Comparison of ENCODE assay signal across 15 mouse cellular contexts in genomic region chr9:42005101-42005500, GRCm38 (mm10).
A peak's percentile ranks its signal among the peaks of the same experiment; 100 is the strongest.
DNase-seq lines count a peak whose midpoint lies in the region; ATAC-seq lines count a peak whose summit lies in the region.
"Had no signal": no experiment of that assay in that cellular context is flagged by ENCODE, and none has a peak within 500 bp of the region (broad histone marks: within the 10 kb centered on the region; RNA-seq: fewer than 3 reads in every experiment).

No protein-coding gene starts in this region.

- intact Hi-C loops in left cerebral cortex, postnatal 10 days (cut with DNase I): no loop called here

- H3K9me3 ChIP-seq in midbrain, embryonic 11.5 days (ENCODE audit: control insufficient read depth, low read length): no peaks in the 10 kb centered on the region
- H3K9me3 ChIP-seq in midbrain, embryonic 14.5 days (ENCODE audit: control insufficient read depth, low read length): no peaks in the 10 kb centered on the region
- H3K9me3 ChIP-seq in embryonic facial prominence, embryonic 13.5 days: no peaks in the 10 kb centered on the region
- H3K9me3 ChIP-seq in neural tube, embryonic 11.5 days (ENCODE audit: control insufficient read depth, low read length): no peaks in the 10 kb centered on the region
- H3K9me3 ChIP-seq: forebrain, embryonic 15.5 days; lung, embryonic 15.5 days had no signal

- no peaks in the 10 kb centered on the region for H3K4me1 ChIP-seq in midbrain, embryonic 11.5 days (ENCODE audit: control insufficient read depth, insufficient read depth, low read length)
- no peaks in the 10 kb centered on the region for H3K4me1 ChIP-seq in midbrain, embryonic 14.5 days (ENCODE audit: control insufficient read depth, insufficient read depth, low read length)
- H3K4me1 ChIP-seq in embryonic facial prominence, embryonic 13.5 days: peaks cover 11% of the 10 kb centered on the region
- H3K4me1 ChIP-seq in neural tube, embryonic 11.5 days (ENCODE audit: control insufficient read depth, insufficient read depth, low read length): no peaks in the 10 kb centered on the region
- H3K4me1 ChIP-seq: lung, embryonic 15.5 days had no signal

- peak; percentile 27 for DNase-seq in adrenal gland, postnatal 10 days
- no peak for DNase-seq in adrenal gland, adult (ENCODE audit: inconsistent age in 2 of 2, low spot score in 1 of 2)
- peak; percentile 60 for DNase-seq in midbrain, embryonic 11.5 days (ENCODE audit: low spot score, missing footprints)
- DNase-seq in midbrain, embryonic 14.5 days: no peak
- DNase-seq in neural tube, embryonic 11.5 days (ENCODE audit: low spot score): peak; percentile 21
- no peak for DNase-seq in spleen, postnatal 14 days (ENCODE audit: low spot score in 2 of 2)
- DNase-seq in left cerebral cortex, postnatal 10 days (ENCODE audit: extremely low spot score in 1 of 2, low spot score in 2 of 2): no peak
- DNase-seq: gastrocnemius, adult 2 months; heart, postnatal 36 days; right cerebral cortex, postnatal 4 days; thymus, postnatal 14 days had no signal

- no peak overlapping the region for H3K27ac ChIP-seq in midbrain, embryonic 11.5 days (ENCODE audit: low read depth, low read length)
- H3K27ac ChIP-seq in midbrain, embryonic 14.5 days (replicated peaks; ENCODE audit: low read depth, low read length): no peak overlapping the region
- H3K27ac ChIP-seq in embryonic facial prominence, embryonic 13.5 days: peak overlapping the region; percentile 34; the same call in 1 of the 2 replicates
- H3K27ac ChIP-seq in neural tube, embryonic 11.5 days (ENCODE audit: low read depth, low read length): no peak overlapping the region
- H3K27ac ChIP-seq: forebrain, embryonic 15.5 days; gastrocnemius, adult 2 months; kidney, postnatal 0 days; lung, embryonic 15.5 days had no signal

- H3K9ac ChIP-seq in midbrain, embryonic 11.5 days (ENCODE audit: low read length): no peak overlapping the region
- no peak overlapping the region for H3K9ac ChIP-seq in midbrain, embryonic 14.5 days (replicated peaks; ENCODE audit: low read length)
- H3K9ac ChIP-seq in embryonic facial prominence, embryonic 13.5 days: no peak overlapping the region
- H3K9ac ChIP-seq in neural tube, embryonic 11.5 days (ENCODE audit: low read length): no peak overlapping the region
- H3K9ac ChIP-seq: forebrain, embryonic 15.5 days; lung, embryonic 15.5 days had no signal

- no peaks in the 10 kb centered on the region for H3K36me3 ChIP-seq in midbrain, embryonic 11.5 days (ENCODE audit: control insufficient read depth, insufficient read depth, low read length)
- no peaks in the 10 kb centered on the region for H3K36me3 ChIP-seq in midbrain, embryonic 14.5 days (ENCODE audit: control insufficient read depth, insufficient read depth, low read length)
- H3K36me3 ChIP-seq in embryonic facial prominence, embryonic 13.5 days: peaks cover 22% of the 10 kb centered on the region
- H3K36me3 ChIP-seq in neural tube, embryonic 11.5 days (ENCODE audit: control insufficient read depth, insufficient read depth, low read length): no peaks in the 10 kb centered on the region
- H3K36me3 ChIP-seq: forebrain, embryonic 15.5 days had no signal

- 78% methylated on average over 8 of the region's 8 CpGs for WGBS in midbrain, embryonic 11.5 days
- WGBS in midbrain, embryonic 14.5 days: 85% methylated on average over 8 of the region's 8 CpGs
- 12% methylated on average over 8 of the region's 8 CpGs for WGBS in embryonic facial prominence, embryonic 13.5 days
- WGBS in neural tube, embryonic 11.5 days: 52% methylated on average over 8 of the region's 8 CpGs

- no peak overlapping the region for H3K4me3 ChIP-seq in midbrain, embryonic 11.5 days (ENCODE audit: low read depth, low read length)
- H3K4me3 ChIP-seq in midbrain, embryonic 14.5 days (replicated peaks; ENCODE audit: low read depth, low read length): no peak overlapping the region
- H3K4me3 ChIP-seq in embryonic facial prominence, embryonic 13.5 days: no peak overlapping the region
- H3K4me3 ChIP-seq in neural tube, embryonic 11.5 days (ENCODE audit: low read depth, low read length): no peak overlapping the region
- H3K4me3 ChIP-seq: forebrain, embryonic 15.5 days; gastrocnemius, adult 2 months; lung, embryonic 15.5 days had no signal

- no peak for ATAC-seq in midbrain, embryonic 11.5 days (ENCODE audit: low FRiP score)
- ATAC-seq in midbrain, embryonic 14.5 days (ENCODE audit: low FRiP score, low TSS enrichment): no peak
- no peak for ATAC-seq in embryonic facial prominence, embryonic 13.5 days (ENCODE audit: insufficient number of reproducible peaks, insufficient read depth, low FRiP score, low TSS enrichment, low read depth)
- ATAC-seq in neural tube, embryonic 11.5 days (ENCODE audit: insufficient read depth, low FRiP score, low TSS enrichment): no peak
- ATAC-seq: forebrain, embryonic 15.5 days had no signal

- H3K4me2 ChIP-seq in midbrain, embryonic 11.5 days: no peak overlapping the region
- no peak overlapping the region for H3K4me2 ChIP-seq in midbrain, embryonic 14.5 days (ENCODE audit: low read length)
- no peak overlapping the region for H3K4me2 ChIP-seq in embryonic facial prominence, embryonic 13.5 days
- no peak overlapping the region for H3K4me2 ChIP-seq in neural tube, embryonic 11.5 days (ENCODE audit: low read depth)
- H3K4me2 ChIP-seq: forebrain, embryonic 15.5 days; lung, embryonic 15.5 days had no signal

- H3K27me3 ChIP-seq in midbrain, embryonic 11.5 days (ENCODE audit: control insufficient read depth, insufficient read depth, low read length): no peaks in the 10 kb centered on the region
- H3K27me3 ChIP-seq in midbrain, embryonic 14.5 days (ENCODE audit: control insufficient read depth, insufficient read depth, low read length): no peaks in the 10 kb centered on the region
- no peaks in the 10 kb centered on the region for H3K27me3 ChIP-seq in embryonic facial prominence, embryonic 13.5 days
- no peaks in the 10 kb centered on the region for H3K27me3 ChIP-seq in neural tube, embryonic 11.5 days (ENCODE audit: control insufficient read depth, insufficient read depth, low read length)
- H3K27me3 ChIP-seq: forebrain, embryonic 15.5 days; lung, embryonic 15.5 days had no signal

Comparison
In these comparisons a context has a peak if more than half of its experiments do, and no peak if none do; other contexts are left out.
1. DNase-seq: peak in adrenal gland, postnatal 10 days (single experiment), midbrain, embryonic 11.5 days (single experiment) and neural tube, embryonic 11.5 days (single experiment); none in adrenal gland, adult (0 of 2), midbrain, embryonic 14.5 days (single experiment), spleen, postnatal 14 days (0 of 2) and left cerebral cortex, postnatal 10 days (0 of 2).